Mouse (Mus musculus) spleen, adult 18-20 months (tissue): Measurements from ENCODE around the gene Slc16a10.

Experiments
- DNase-seq, 2 experiments: peaks; one replicate each; pipeline ENCODE4 v3.0.0; 2022; ENCODE audit warnings: mixed read lengths in 2 of 2

Gene Slc16a10

GRCm38 (mm10) chr10:40141864-40142523, at the start of gene Slc16a10:
Slc16a10 (minus strand) TSS chr10:40142258.
- peak; percentile 96 to 98 for DNase-seq

GRCm38 (mm10) chr10:40191338-40191979, 49.4 kb upstream of the Slc16a10 start:
- DNase-seq: no peak

GRCm38 (mm10) chr10:40190871-40191270, 48.8 kb upstream of the Slc16a10 start:
- no peak for DNase-seq

- no peak for DNase-seq
These were observed 47.6 kb upstream of the Slc16a10 start for GRCm38 (mm10) chr10:40189689-40190088.

- DNase-seq: no peak
These were observed 46.8 kb upstream of the Slc16a10 start for GRCm38 (mm10) chr10:40188831-40189230.

- no peak for DNase-seq
These were observed 43.9 kb upstream of the Slc16a10 start for GRCm38 (mm10) chr10:40185956-40186355.

GRCm38 (mm10) chr10:40180011-40180410, 38.0 kb upstream of the Slc16a10 start:
- no peak for DNase-seq

- DNase-seq: no peak
These were observed 37.1 kb upstream of the Slc16a10 start for GRCm38 (mm10) chr10:40179142-40179541.

GRCm38 (mm10) chr10:40177323-40177962, 35.4 kb upstream of the Slc16a10 start:
- no peak for DNase-seq

GRCm38 (mm10) chr10:40172136-40172535, 30.1 kb upstream of the Slc16a10 start:
- DNase-seq: no peak

- no peak for DNase-seq
These were observed 29.2 kb upstream of the Slc16a10 start for GRCm38 (mm10) chr10:40171211-40171610.

GRCm38 (mm10) chr10:40170141-40170558, 28.1 kb upstream of the Slc16a10 start:
- no peak for DNase-seq

GRCm38 (mm10) chr10:40169566-40169965, 27.5 kb upstream of the Slc16a10 start:
- no peak for DNase-seq

GRCm38 (mm10) chr10:40169088-40169487, 27.0 kb upstream of the Slc16a10 start:
- DNase-seq: no peak

- peak; percentile 33 to 47 for DNase-seq
These were observed 22.6 kb upstream of the Slc16a10 start for GRCm38 (mm10) chr10:40164421-40165386.

- DNase-seq: no peak
These were observed 21.9 kb upstream of the Slc16a10 start for GRCm38 (mm10) chr10:40163914-40164313.

- DNase-seq: peak; percentile 29 to 45
These were observed 21.3 kb upstream of the Slc16a10 start for GRCm38 (mm10) chr10:40163338-40163737.

- DNase-seq: no peak
These were observed 19.7 kb upstream of the Slc16a10 start for GRCm38 (mm10) chr10:40161701-40162255.

GRCm38 (mm10) chr10:40161236-40161635, 19.2 kb upstream of the Slc16a10 start:
- no peak for DNase-seq

- no peak for DNase-seq
These were observed 10.4 kb upstream of the Slc16a10 start for GRCm38 (mm10) chr10:40152550-40152857.

GRCm38 (mm10) chr10:40151852-40152549, 9.9 kb upstream of the Slc16a10 start:
- DNase-seq: no peak

GRCm38 (mm10) chr10:40149584-40150145, 7.6 kb upstream of the Slc16a10 start:
- DNase-seq: no peak
